Mouse (Mus musculus) liver, embryonic 11.5 days (tissue): ENCODE data around the gene Ear6. TPM values are rescaled to one million over a fixed set of nuclear protein-coding genes. Genes with fewer than 3 reads are reported as not detected.

ENCODE experiments used
- ATAC-seq: fragments of 200-750 bp; cut with Nextera tagmentation; replicated peaks from 2 replicates; pipeline ENCODE4 v1.8.0; 2017; ENCODE audit warnings: moderate number of reproducible peaks, mild to moderate bottlenecking, moderate TSS enrichment, moderate library complexity; ENCODE audit not compliant: low FRiP score
- DNase-seq: peaks from one replicate; pipeline ENCODE4 v3.0.0-alpha.2; 2017; ENCODE audit warnings: low spot score
- H3K27ac ChIP-seq: fragments of 300-500 bp; sonication (generic); 2 replicates; pipeline ENCODE4 v1.5.1; 2014; ENCODE audit warnings: mild to moderate bottlenecking, low read depth, low read length, control low read depth
- H3K27me3 ChIP-seq: fragments of 300-500 bp; sonication (generic); replicated peaks from 2 replicates; pipeline ENCODE4 v1.6.1; 2014; ENCODE audit warnings: low read length, mixed read lengths; ENCODE audit not compliant: control insufficient read depth, insufficient read depth
- H3K36me3 ChIP-seq: fragments of 300-500 bp; sonication (generic); 2 replicates; pipeline ENCODE4 v1.6.1; 2014; ENCODE audit warnings: mild to moderate bottlenecking, low read length, moderate library complexity, mixed read lengths; ENCODE audit not compliant: control insufficient read depth, insufficient read depth
- H3K4me1 ChIP-seq: fragments of 300-500 bp; sonication (generic); replicated peaks from 2 replicates; pipeline ENCODE4 v1.6.1; 2014; ENCODE audit warnings: low read length, mixed read lengths; ENCODE audit not compliant: control insufficient read depth, insufficient read depth
- H3K4me2 ChIP-seq: fragments of 300-500 bp; sonication (generic); 2 replicates; pipeline ENCODE4 v1.6.1; 2014; ENCODE audit warnings: mild to moderate bottlenecking, control low read depth, moderate library complexity
- H3K4me3 ChIP-seq: fragments of 300-500 bp; sonication (generic); 2 replicates; pipeline ENCODE4 v1.5.1; 2014; ENCODE audit warnings: low read depth, low read length, control low read depth
- H3K9ac ChIP-seq: fragments of 300-500 bp; sonication (generic); 2 replicates; pipeline ENCODE4 v1.6.1; 2014; ENCODE audit warnings: low read depth, low read length, control low read depth
- H3K9me3 ChIP-seq: fragments of 300-500 bp; sonication (generic); 2 replicates; pipeline ENCODE4 v1.6.1; 2016; ENCODE audit warnings: low read length, inconsistent platforms, mixed read lengths; ENCODE audit not compliant: control insufficient read depth
- WGBS: fragments of 180-500 bp; shearing (Covaris S2); extraction: QIAGEN DNeasy Blood & Tissue Kit; methylation state at CpG from one replicate; pipeline ENCODE4 v1.1.7; 2014; 5-methylcytosine and 5-hydroxymethylcytosine counted together
- microRNA-seq: library from miRNA; unstranded; fragments of <30 nt; microRNA quantifications from one replicate; pipeline ENCODE4, GENCODE M21; 2017; ENCODE audit warnings: borderline number of aligned reads
- polyA plus RNA-seq: library from polyadenylated mRNA; unstranded; fragments of >200 nt; fragmentation: Nextera tagmentation; extraction: Ambion mirVana; gene quantifications from 2 replicates; pipeline ENCODE4 v1.2.1, GENCODE M21; 2014

Gene Ear6
- polyA plus RNA-seq, 1 experiment from 2014 or later, result 7.6 TPM

- no peaks in the 10 kb centered on the region for H3K36me3 ChIP-seq
- H3K4me1 ChIP-seq, result no peaks in the 10 kb centered on the region; the same call in 1 of the 2 replicates
- no peak overlapping the region for H3K4me2 ChIP-seq
- H3K27ac ChIP-seq, result no peak overlapping the region
- WGBS, result 83% methylated on average over 1 of the region's 1 CpGs
- DNase-seq (no peak), ATAC-seq (no peak)
- H3K27me3 ChIP-seq, result no peaks in the 10 kb centered on the region
- H3K9ac ChIP-seq, result no peak overlapping the region
- H3K9me3 ChIP-seq, result no peaks in the 10 kb centered on the region
- no peak overlapping the region for H3K4me3 ChIP-seq
Observed at GRCm38 (mm10) chr14:51899351-51899750, 45.9 kb downstream of the Ear6 start.

- DNase-seq (peak; percentile 72), ATAC-seq (peak; percentile 56)
- H3K9ac ChIP-seq, result no peak overlapping the region
- H3K27me3 ChIP-seq, result no peaks in the 10 kb centered on the region
- 63% methylated on average over 9 of the region's 9 CpGs for WGBS
- no peaks in the 10 kb centered on the region for H3K36me3 ChIP-seq
- H3K4me3 ChIP-seq, result no peak overlapping the region
- H3K9me3 ChIP-seq, result no peaks in the 10 kb centered on the region
- H3K27ac ChIP-seq, result no peak overlapping the region
- H3K4me1 ChIP-seq, result peaks cover 20% of the 10 kb centered on the region
- no peak overlapping the region for H3K4me2 ChIP-seq
Observed at GRCm38 (mm10) chr14:51902806-51903710, 49.6 kb downstream of the Ear6 start.

- ATAC-seq, result no peak
- H3K27ac ChIP-seq, result no peak overlapping the region
Observed at GRCm38 (mm10) chr14:51903782-51904181, 50.3 kb downstream of the Ear6 start.

More at GRCm38 (mm10) chr14:51903782-51904181, 50.3 kb downstream of the Ear6 start:
- no peak for DNase-seq
- Histone ChIP-seq H3K9me3 (no peaks in the 10 kb centered on the region), H3K36me3 (no peaks in the 10 kb centered on the region), H3K4me1 (peaks cover 24% of the 10 kb centered on the region), H3K4me3 (no peak overlapping the region), H3K9ac (no peak overlapping the region), H3K4me2 (no peak overlapping the region), H3K27me3 (no peaks in the 10 kb centered on the region)
- WGBS, result 90% methylated on average over 9 of the region's 9 CpGs

Small RNA genes lying within 50 kb of the gene (microRNA-seq; reads per million reads assigned to microRNA genes)
- not detected for gene Gm27375

Other genes starting within 250 kb of the Ear6 start
- not detected in 2 replicates for gene Gm17078, start 242.4 kb upstream of the Ear6 start, polyA plus RNA-seq
- not detected in 2 replicates for gene Gm4181, start 218.0 kb upstream of the Ear6 start, polyA plus RNA-seq
- gene Gm17079, start 158.2 kb upstream of the Ear6 start, polyA plus RNA-seq, result not detected in 2 replicates
- not detected in 2 replicates for gene Gm5800, start 136.5 kb upstream of the Ear6 start, polyA plus RNA-seq
- not detected in 2 replicates for gene Ang4, start 80.1 kb upstream of the Ear6 start, polyA plus RNA-seq
- gene AY358078, start 53.7 kb upstream of the Ear6 start, polyA plus RNA-seq, result not detected in 2 replicates
- gene Mettl17, start 31.1 kb downstream of the Ear6 start, polyA plus RNA-seq, result 32.5 and 42.6 TPM in 2 replicates
- gene Slc39a2, start 39.2 kb downstream of the Ear6 start, polyA plus RNA-seq, result 0.07 and 0.14 TPM in 2 replicates
- 19.2 and 21.5 TPM in 2 replicates for gene Ndrg2, start 60.5 kb downstream of the Ear6 start, polyA plus RNA-seq
- not detected in 2 replicates for gene Tppp2, start 64.7 kb downstream of the Ear6 start, polyA plus RNA-seq
- gene Rnase13, start 69.1 kb downstream of the Ear6 start, polyA plus RNA-seq, result not detected in 2 replicates
- 50.7 and 61.8 TPM in 2 replicates for gene Arhgef40, start 131.0 kb downstream of the Ear6 start, polyA plus RNA-seq
- 0.85 TPM in 1 of 2 replicates, not detected in the other for gene Tmem253, start 162.0 kb downstream of the Ear6 start, polyA plus RNA-seq
- 19.8 and 21.9 TPM in 2 replicates for gene Zfp219, start 167.0 kb downstream of the Ear6 start, polyA plus RNA-seq
- gene Olfr221, start 188.8 kb downstream of the Ear6 start, polyA plus RNA-seq, result not detected in 2 replicates